Mouse (Mus musculus) 416B (cell line): ENCODE measurements around the gene Mia.

Experiments
- DNase-seq: peaks from one replicate; pipeline ENCODE4 v3.0.0; 2011; ENCODE audit warnings: low read depth

Mia gene

DNA sequence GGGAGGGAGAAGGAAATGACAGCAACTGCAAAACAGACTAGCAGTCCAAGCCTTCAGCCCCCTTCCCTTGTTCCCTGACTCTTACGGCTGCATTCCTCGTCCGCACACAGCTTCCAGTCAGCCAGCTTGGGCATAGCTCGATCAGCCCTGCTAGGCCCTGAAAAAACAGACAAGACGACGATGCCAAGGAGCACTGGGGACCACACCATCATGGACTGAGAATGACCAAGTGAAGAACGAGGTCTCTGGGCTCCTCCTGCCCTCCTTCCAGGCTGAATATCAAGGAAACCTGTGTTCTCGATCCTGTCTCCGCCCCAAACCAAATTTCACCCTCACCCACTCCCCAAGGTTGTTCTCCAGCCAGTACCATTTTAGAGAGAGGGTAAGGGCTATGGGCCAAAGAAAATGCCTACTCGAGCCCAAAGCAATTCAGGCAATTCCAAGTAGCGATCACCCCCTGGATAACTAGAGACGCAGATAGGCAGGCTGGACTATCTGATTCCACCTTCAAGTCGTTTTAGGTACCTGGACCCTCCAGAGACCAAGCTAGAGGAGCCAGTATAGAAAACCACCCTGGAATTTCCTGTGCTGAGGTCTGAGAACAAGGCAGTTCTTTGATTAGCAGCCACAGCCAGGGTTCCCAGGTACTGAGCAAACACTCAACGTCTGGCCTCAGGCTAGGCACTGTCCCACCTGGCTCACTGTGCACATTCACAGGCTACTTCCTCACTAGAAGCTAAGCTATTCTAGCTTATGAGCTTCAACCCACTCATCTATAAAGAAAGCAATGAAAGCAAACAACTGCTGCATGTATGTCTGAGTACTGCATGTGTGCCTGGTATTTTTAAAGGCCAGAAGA, at the start of gene Mia, which contains the start of gene Gm21983:
Gene Mia, minus strand, starts transcription at position 321 of the 859 bp plus-strand sequence.
Gene Gm21983, minus strand, starts transcription at position 250 of the 859 bp plus-strand sequence.
- no peak for DNase-seq

- no peak for DNase-seq
Measured at GRCm38 (mm10) chr7:27228865-27229264, 47.9 kb upstream of the Mia start.

- DNase-seq, result peak; percentile 94
Measured at GRCm38 (mm10) chr7:27228281-27228821, 47.4 kb upstream of the Mia start, which contains the start of gene Itpkc. Gene Itpkc, minus strand, starts transcription at chr7:27228661.

DNA sequence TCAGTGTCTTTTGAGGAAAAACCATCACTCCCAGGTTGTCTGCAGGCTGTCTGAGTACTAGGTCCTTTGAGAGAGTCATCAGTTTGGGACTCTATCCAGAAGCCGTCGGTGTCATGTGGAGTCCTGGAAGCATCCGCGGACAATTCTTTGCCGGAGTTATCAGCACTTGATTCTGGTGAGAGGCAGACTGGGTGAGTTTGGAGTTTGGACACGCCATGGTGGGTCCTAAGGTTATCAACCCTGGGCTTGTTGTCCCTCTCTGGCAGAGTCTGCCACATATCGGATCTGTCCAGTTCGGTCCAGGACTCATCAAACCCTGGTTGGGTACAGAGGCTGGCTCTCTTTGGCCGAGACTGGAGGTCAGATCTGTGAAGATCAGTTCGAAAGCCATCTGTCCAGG, 46.7 kb upstream of the Mia start:
- no peak for DNase-seq

GRCm38 (mm10) chr7:27227276-27227675, 46.3 kb upstream of the Mia start:
- no peak for DNase-seq

GRCm38 (mm10) chr7:27224877-27225575, 44.1 kb upstream of the Mia start:
- DNase-seq, result no peak

- no peak for DNase-seq
Measured at GRCm38 (mm10) chr7:27222538-27222937, 41.6 kb upstream of the Mia start.

DNA sequence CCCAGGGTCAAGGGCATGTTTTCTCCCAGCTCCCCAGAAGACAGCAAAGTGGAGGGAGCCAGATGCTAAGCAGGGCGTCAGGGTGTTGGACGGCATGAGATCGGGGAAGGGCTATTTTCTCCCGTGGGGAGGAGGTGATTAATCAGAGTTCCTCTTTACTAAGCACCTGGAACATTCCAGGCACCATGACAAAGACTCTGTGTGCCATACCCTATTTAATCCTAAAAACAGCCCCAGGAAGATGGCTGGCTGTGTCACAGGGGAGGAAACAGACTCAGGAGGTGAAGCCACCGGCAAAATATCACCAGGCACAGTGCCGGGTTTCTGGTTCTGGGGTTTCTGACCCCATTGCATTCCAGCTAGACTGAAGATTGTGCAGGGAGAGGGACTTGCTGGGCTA, 41.0 kb upstream of the Mia start:
- no peak for DNase-seq

DNA sequence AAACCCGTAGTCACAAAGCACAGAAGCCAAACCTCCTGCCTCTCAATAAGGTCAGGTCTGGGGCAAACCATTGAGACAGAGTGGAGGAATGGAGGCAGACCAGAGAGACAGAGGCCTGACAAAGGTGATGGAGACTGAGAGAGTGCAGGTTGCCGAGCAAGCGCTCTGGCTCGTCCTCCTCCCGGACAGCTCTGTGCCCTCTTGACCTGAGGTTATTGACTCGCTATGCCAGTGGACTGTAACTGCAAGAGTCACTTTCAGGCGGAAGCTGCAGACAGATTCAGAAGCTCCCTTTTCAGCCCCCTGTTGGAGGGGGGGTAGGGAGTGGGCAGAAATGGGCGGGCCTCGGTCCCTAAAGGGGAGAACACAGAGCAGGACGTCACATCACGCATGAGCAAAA, 39.0 kb upstream of the Mia start:
- DNase-seq, result no peak

- DNase-seq, result no peak
Measured at GRCm38 (mm10) chr7:27218586-27218985, 37.6 kb upstream of the Mia start.

- no peak for DNase-seq
Measured at GRCm38 (mm10) chr7:27212626-27213025, 31.7 kb upstream of the Mia start.

DNA sequence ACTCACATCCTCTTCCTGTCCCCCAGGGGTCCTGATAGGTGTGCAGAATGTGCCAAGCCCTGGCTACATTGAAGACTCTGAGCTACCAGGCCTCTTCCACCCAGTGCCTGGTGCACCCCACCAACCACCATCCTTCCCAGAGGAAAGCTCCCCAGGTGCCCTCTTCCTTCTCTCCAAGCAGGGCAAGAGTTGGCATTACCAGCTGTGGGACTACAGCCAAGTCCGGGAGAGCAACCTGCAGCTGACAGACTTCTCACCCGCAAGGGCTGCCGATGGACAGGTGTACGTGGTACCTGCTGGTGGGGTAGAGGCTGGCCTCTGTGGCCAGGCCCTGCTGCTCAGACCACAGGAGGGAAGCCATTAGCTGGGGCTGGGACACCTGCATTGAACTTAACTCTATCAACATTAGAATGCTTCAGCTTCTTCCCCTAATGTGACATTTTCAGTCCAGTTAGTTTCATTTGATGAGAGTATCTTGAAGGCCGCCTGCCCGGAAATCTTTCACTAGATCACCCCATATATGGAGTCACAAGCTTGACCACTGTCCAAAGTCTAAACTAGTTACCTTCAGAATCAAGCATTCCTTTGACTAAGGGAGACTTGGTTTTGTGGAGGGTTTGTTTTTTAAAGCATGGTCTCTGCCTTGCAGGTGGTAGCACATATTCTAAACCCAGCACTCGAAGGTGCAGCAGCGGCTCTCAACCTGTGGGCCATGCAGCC, 22.9 kb upstream of the Mia start:
- DNase-seq, result no peak

DNA sequence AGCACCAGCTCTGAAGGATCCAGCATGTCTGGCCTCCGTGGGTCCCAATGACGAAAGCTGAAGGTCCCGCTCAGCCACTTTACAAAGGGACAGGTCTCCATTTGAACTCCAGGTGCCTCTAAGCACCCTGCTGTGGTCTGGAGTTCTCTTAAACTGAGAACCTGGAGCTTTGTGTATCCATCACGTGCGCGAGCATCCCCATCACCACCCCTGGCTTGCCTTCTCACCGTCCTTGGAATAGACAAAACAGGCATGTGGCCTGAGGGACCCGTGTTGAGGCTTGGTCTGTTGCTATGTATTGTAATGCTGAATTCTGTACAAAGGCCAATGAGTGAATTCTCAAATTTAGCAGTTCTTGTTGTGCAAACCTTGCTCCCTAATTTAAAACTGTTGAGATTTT, 17.8 kb upstream of the Mia start:
- DNase-seq, result no peak

DNA sequence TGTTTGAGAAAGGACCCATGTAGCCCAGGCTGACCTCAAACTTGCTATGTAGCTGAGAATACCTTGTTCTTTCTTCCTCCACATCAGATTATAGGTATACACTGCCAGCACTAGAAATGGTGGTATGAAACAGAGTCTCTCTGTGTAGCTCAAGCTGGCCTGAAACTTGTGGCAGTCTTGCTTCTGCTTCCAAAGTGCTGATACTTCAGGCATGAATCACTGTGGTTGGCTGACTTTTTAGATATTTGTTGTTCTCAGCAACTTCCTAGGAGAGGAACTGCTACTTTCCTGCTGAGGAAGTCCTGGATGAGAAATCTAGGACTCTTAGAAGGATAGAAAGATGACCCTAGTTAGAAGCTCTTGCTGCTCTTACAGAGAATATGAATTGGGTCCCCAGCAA, 17.4 kb upstream of the Mia start:
- DNase-seq, result no peak

DNA sequence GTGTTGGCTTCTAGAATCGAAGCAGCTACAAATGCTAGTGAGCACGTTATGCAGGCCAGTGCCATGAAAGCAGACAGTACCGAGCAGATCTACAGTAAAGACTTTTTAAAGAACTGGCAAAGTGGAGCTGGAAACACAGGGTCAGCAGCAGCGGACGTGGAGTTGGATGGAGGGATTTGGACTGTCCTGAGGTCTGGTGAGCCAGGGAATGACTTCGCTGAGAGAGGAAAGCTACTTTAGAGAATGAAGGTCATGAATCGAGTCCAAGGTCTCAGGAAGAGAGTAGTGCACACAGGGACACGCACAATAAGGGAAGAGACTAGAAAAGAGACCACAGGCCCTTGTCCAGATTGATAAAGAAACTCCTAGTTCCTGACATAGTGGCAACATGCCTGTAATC, 16.7 kb upstream of the Mia start:
- no peak for DNase-seq

DNA sequence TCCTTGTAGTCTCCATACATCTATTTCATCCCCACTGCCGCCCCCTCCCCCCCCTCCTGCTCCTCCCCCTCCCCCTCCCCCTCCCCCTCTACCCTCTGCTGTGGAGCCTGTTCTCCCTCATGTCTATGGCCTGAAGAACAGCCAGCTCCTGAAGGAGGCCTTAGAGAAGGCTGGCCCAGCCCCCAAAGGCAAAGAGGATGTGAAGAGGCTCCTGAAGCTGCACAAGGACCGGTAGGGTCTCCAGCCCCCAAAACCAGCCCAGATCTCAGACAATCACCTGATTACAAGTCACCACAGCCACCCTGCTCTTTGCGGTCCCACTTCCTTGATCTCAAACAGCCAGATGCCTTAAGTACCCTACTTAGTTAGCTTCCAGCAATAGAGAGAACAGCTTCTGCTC, 16.2 kb upstream of the Mia start:
- DNase-seq, result no peak

- peak; percentile 100 for DNase-seq
Measured at GRCm38 (mm10) chr7:27195681-27196611, 15.0 kb upstream of the Mia start, which contains the start of the genes BC024978 and Snrpa. Gene BC024978, plus strand, starts transcription at chr7:27195781. Gene Snrpa, minus strand, starts transcription at chr7:27196271.

DNA sequence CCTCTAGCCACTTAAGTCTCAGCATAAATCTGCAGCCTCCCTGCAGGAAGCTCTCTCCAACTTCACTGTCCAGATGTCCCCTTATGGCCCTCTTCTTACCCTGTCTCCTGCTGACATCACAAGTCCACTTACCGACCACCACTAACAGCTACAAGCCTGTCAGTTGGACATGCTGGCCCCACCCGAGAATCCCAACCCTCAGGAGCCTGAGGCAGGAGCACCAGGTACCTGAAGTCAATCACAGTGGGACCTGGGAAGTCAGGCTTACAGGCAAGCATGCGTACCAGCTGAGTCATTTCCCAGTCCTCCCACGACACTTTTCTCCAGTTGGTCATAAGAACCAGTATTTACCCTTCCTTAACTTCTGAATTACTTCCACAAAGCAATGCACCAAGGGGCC, 12.8 kb upstream of the Mia start:
- peak; percentile 29 for DNase-seq

- DNase-seq, result no peak
Measured at GRCm38 (mm10) chr7:27192434-27192833, 11.5 kb upstream of the Mia start.

DNA sequence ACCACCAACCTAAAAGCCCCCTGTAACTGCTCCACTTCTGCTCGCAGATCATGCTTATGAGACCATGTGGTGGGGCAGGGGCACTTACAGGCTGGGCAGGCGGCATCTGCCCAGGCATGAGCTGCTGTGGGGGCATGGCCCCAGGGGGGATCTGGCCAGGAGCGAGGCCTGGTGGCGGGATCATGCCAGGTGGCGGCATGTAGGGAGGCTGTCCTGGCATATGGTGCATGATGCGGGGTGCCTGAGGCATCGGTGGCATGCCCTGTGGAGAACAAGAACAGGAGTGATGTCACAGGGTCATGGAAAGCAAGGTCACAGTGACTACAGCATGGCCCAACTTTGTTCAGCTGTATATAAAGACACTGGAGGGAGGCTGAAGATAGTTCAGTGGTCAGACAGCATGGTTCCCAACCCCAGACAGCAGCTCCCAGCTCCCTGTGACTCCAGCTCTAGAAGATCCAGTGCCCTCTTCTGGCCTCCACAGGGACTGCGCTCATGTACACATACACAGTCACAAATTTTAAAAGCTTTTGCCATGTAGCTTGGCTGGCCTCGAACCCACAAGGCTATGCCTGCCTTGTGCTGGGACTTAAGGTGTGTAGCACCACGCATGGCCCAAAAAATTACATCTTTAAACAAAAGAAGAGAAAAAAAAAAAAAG, 8.4 kb upstream of the Mia start:
- DNase-seq, result peak; percentile 32

- no peak for DNase-seq
Measured at GRCm38 (mm10) chr7:27185986-27186385, 5.0 kb upstream of the Mia start.
